Mouse (Mus musculus) cerebellum, adult (tissue): ENCODE data around the gene Ffar2.

Source experiments
- ATAC-seq: cut with Nextera tagmentation; 2 replicates; pipeline ENCODE4 v1.9.2; 2017; ENCODE audit warnings: mild to moderate bottlenecking, moderate library complexity, mixed read lengths; ENCODE audit not compliant: insufficient number of reproducible peaks, low FRiP score, low TSS enrichment

The Ffar2 gene

GRCm38 (mm10) chr7:30777911-30778310, 45.7 kb downstream of the Ffar2 start:
- no peak for ATAC-seq

- no peak for ATAC-seq
Observed at GRCm38 (mm10) chr7:30777081-30777579, 46.4 kb downstream of the Ffar2 start.

GRCm38 (mm10) chr7:30776104-30776503, 47.5 kb downstream of the Ffar2 start:
- ATAC-seq, result no peak

GRCm38 (mm10) chr7:30769236-30769635, 54.3 kb downstream of the Ffar2 start:
- no peak for ATAC-seq
